Mouse (Mus musculus): ENCODE results near the gene Ctsk. TPM values are rescaled to one million over a fixed set of nuclear protein-coding genes. Genes with fewer than 3 reads are reported as not detected.

The Ctsk gene
- polyA plus RNA-seq (2014; fragmentation: Illumina TruSeq; extraction: RNeasy Lipid Tissue Mini Kit (QIAGEN cat#74804); ENCODE audit: low read depth, low replicate concordance), result 5.2 TPM

GRCm38 (mm10) chr3:95499024-95499423 lies at the start of gene Ctsk:
Ctsk (plus strand) TSS chr3:95499256.

GRCm38 (mm10) chr3:95526622-95527211 lies 27.7 kb downstream of the Ctsk start, which contains the start of gene Ctss:
Ctss (plus strand) TSS chr3:95526786.

Other genes with a start within 250 kb of the Ctsk start
- gene Bnipl, start 248.1 kb upstream of the Ctsk start, polyA plus RNA-seq (2014; fragmentation: Illumina TruSeq; extraction: RNeasy Lipid Tissue Mini Kit (QIAGEN cat#74804); ENCODE audit: low read depth, low replicate concordance), result not detected
- gene Mindy1, start 217.9 kb upstream of the Ctsk start, polyA plus RNA-seq (2014; fragmentation: Illumina TruSeq; extraction: RNeasy Lipid Tissue Mini Kit (QIAGEN cat#74804); ENCODE audit: low read depth, low replicate concordance), result 24.4 TPM
- gene Prune1, start 217.2 kb upstream of the Ctsk start, polyA plus RNA-seq (2014; fragmentation: Illumina TruSeq; extraction: RNeasy Lipid Tissue Mini Kit (QIAGEN cat#74804); ENCODE audit: low read depth, low replicate concordance), result 27.0 TPM
- gene Anxa9, start 192.1 kb upstream of the Ctsk start, polyA plus RNA-seq (2014; fragmentation: Illumina TruSeq; extraction: RNeasy Lipid Tissue Mini Kit (QIAGEN cat#74804); ENCODE audit: low read depth, low replicate concordance), result 2.1 TPM
- gene Cers2, start 184.5 kb upstream of the Ctsk start, polyA plus RNA-seq (2014; fragmentation: Illumina TruSeq; extraction: RNeasy Lipid Tissue Mini Kit (QIAGEN cat#74804); ENCODE audit: low read depth, low replicate concordance), result 54.0 TPM
- gene Setdb1, start 142.1 kb upstream of the Ctsk start, polyA plus RNA-seq (2014; fragmentation: Illumina TruSeq; extraction: RNeasy Lipid Tissue Mini Kit (QIAGEN cat#74804); ENCODE audit: low read depth, low replicate concordance), result 12.5 TPM
- gene 4930558C23Rik, start 96.4 kb upstream of the Ctsk start, polyA plus RNA-seq (2014; fragmentation: Illumina TruSeq; extraction: RNeasy Lipid Tissue Mini Kit (QIAGEN cat#74804); ENCODE audit: low read depth, low replicate concordance), result not detected
- gene Arnt, start 64.9 kb upstream of the Ctsk start, polyA plus RNA-seq (2014; fragmentation: Illumina TruSeq; extraction: RNeasy Lipid Tissue Mini Kit (QIAGEN cat#74804); ENCODE audit: low read depth, low replicate concordance), result 34.4 TPM
- gene Ctss, start 27.5 kb downstream of the Ctsk start, polyA plus RNA-seq (2014; fragmentation: Illumina TruSeq; extraction: RNeasy Lipid Tissue Mini Kit (QIAGEN cat#74804); ENCODE audit: low read depth, low replicate concordance), result 20.0 TPM
- gene Hormad1, start 60.4 kb downstream of the Ctsk start, polyA plus RNA-seq (2014; fragmentation: Illumina TruSeq; extraction: RNeasy Lipid Tissue Mini Kit (QIAGEN cat#74804); ENCODE audit: low read depth, low replicate concordance), result not detected
- gene Golph3l, start 89.7 kb downstream of the Ctsk start, polyA plus RNA-seq (2014; fragmentation: Illumina TruSeq; extraction: RNeasy Lipid Tissue Mini Kit (QIAGEN cat#74804); ENCODE audit: low read depth, low replicate concordance), result 17.8 TPM
- 82.3 TPM for gene Ensa, start 125.7 kb downstream of the Ctsk start, polyA plus RNA-seq (2014; fragmentation: Illumina TruSeq; extraction: RNeasy Lipid Tissue Mini Kit (QIAGEN cat#74804); ENCODE audit: low read depth, low replicate concordance)
- 125 TPM for gene Mcl1, start 159.5 kb downstream of the Ctsk start, polyA plus RNA-seq (2014; fragmentation: Illumina TruSeq; extraction: RNeasy Lipid Tissue Mini Kit (QIAGEN cat#74804); ENCODE audit: low read depth, low replicate concordance)
- 41.3 TPM for gene Adamtsl4, start 188.7 kb downstream of the Ctsk start, polyA plus RNA-seq (2014; fragmentation: Illumina TruSeq; extraction: RNeasy Lipid Tissue Mini Kit (QIAGEN cat#74804); ENCODE audit: low read depth, low replicate concordance)
- gene Ecm1, start 240.3 kb downstream of the Ctsk start, polyA plus RNA-seq (2014; fragmentation: Illumina TruSeq; extraction: RNeasy Lipid Tissue Mini Kit (QIAGEN cat#74804); ENCODE audit: low read depth, low replicate concordance), result 54.6 TPM